Mouse (Mus musculus): Measurements from ENCODE around the gene Tmem203. TPM values are rescaled to one million over a fixed set of nuclear protein-coding genes. Genes with fewer than 3 reads are reported as not detected.
A peak's percentile ranks its signal among the peaks of the same experiment; 100 is the strongest.

The Tmem203 gene
- total RNA-seq (2017) = 6.9 and 16.7 TPM in 2 replicates

DNA sequence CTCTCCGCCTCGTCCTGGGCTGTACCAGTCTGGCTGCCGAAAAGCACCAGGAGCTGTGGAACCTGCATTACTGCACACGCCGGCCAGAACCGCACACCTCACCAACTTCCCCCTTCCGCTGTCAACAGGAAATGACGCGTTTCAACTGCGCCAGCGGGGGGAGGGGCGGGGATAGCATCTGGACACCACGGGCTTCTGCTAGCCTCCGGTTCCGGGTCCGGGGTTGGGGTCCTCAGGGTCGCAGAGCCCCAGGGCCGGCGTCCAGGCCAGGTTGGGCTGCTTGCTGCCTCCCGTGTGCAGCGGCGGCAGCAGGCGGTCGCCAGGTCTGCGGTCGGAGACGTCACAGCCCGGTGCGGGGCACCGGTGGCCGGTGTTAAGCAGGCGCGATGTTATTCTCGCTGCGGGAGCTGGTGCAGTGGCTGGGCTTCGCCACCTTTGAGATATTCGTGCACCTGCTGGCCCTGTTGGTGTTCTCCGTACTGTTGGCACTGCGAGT is at the start of gene Tmem203:
Gene Tmem203, plus strand, starts transcription at position 156 of the 496 bp plus-strand sequence.
- peak; percentile 95 for ATAC-seq (ENCODE audit: extremely low read depth, insufficient number of reproducible peaks, low FRiP score, poor library complexity, severe bottlenecking)

DNA sequence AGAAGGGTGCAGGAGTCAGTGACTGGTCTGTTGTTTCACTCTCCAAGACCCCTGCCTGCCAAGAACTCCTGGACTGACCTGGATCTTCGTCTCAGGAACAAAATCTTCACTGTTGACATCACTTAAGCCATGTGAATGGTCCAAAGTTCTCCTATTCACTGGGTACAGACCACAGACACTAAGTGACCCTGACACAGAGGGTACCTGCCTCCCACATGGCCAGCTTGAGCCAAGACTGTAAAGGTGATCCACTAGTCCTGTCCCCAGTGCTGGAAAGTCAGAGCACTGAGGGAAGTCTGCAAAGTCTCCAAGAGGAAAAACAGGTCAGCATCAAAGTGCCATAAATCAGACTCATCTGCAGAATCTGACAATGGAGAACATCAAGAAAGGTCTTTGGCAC is 47.6 kb upstream of the Tmem203 start:
- ATAC-seq (ENCODE audit: extremely low read depth, insufficient number of reproducible peaks, low FRiP score, poor library complexity, severe bottlenecking) = no peak

DNA sequence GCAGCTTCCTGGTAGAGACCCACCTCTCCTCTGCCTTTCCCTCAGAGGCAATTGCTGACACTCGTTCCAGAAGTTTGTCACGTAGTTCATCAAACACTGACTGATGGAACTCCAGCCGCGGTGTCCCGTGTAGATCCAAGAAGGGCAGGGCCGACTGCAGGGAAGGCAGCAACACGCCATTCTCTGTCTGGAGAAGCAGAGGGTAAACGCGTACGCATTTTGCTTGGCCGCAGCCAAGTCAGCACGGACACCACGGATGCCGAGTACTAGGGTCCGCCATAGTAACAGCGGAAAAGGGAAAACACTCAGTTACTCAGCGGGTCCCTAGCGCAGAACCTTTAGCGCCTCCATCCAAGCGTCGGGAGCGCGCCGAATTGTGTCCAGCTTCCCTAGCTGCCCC is 44.6 kb upstream of the Tmem203 start:
- ATAC-seq (ENCODE audit: extremely low read depth, insufficient number of reproducible peaks, low FRiP score, poor library complexity, severe bottlenecking) = no peak

DNA sequence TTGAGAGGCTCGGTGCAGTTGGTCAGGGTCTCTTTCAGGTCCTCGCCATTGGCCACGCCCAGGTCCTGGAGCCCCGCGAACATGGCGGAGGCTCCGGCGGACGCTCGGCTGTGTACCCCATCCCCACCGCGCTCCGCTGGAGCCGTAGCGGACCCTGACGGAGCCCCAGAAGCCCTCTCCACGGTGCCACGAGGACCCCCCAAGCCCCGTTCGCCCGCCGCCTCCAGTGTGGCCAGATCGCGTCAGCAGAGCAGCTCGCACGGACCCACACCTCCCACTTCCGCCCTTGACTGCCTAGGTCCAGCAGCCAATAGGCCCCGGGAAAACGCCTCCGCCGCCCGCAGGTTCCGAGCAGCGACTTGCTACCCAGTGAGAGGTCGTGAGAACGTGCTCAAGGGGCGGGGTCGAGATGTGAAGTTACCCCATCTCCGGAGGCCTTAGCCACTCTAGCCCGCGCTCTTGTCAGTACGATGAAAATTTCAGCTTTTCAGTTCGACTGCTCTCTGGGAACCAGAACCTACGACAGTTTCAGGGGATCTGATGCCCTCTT is 44.0 kb upstream of the Tmem203 start, which contains the start of gene Nelfb:
Gene Nelfb, minus strand, starts transcription at position 369 of the 550 bp plus-strand sequence.
- ATAC-seq (ENCODE audit: extremely low read depth, insufficient number of reproducible peaks, low FRiP score, poor library complexity, severe bottlenecking) = peak; percentile 93

DNA sequence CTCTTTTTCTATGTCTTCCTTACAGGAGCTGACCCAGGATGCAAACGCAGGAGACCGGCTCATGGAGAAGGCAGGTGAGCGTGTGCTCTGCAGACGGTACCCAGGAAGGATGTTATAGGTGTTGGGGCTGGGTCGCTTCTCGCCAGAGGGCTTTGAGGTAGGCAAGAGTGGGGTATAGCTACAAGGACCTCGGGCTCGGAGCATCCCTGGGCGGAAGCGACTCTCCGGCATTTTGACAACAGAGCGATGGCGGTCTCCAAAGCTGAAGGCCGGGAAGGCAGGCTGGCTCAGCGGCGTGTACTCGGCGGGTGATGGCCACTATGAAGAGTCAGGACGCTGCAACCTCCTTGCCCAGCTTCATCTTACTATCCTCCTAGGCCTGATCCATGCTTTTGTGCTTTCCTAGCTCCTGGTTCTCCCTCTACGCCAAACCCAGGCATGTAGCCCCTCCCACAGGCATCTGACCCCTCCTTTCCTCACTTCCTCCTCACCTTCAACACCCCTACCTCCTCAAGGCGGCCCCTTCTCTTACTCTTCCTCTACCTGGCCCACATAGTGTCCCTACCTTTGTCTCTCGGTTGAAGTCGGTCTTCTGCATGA is 41.9 kb upstream of the Tmem203 start:
- no peak for ATAC-seq (ENCODE audit: extremely low read depth, insufficient number of reproducible peaks, low FRiP score, poor library complexity, severe bottlenecking)

DNA sequence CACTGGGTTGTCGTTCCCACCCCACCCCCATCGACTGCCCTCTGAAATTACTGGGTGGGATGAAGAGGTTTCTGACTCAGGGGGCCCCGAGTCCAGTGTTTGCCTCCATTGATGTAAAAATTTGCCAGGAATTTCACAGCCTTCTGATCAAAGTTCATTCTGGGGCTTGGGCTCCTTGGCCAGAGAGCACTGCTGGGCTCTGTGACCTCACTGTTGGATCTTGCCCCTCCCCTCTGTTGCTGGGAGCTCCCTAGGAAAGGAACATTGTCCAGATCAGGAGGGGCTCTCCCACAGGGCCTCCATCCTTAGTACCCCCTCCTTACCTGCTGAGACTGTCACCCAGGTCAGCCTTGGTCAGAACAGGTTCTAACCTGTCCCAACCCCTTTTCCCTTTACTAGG is 40.8 kb upstream of the Tmem203 start, which contains the start of gene Stpg3:
Gene Stpg3, minus strand, starts transcription at position 194 of the 400 bp plus-strand sequence.
- no peak for ATAC-seq (ENCODE audit: extremely low read depth, insufficient number of reproducible peaks, low FRiP score, poor library complexity, severe bottlenecking)

DNA sequence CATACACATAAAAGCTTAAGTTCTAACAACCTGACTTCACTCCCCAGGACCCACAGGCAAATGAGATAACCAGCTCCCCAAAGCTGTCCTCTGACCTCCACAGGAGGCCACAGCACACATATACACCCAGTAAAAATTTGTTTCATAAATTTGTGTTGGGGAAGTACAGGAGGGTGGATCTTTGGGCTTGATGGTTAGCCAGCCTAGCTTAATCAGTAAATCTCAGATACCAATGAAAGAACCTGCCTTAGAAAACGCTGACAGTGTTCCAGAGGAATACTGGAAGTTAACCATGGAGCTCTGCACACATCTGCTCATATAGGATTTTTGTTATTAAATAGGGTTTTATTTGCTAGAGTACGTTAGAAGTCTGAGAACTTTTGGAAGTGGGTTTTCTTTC is 37.6 kb upstream of the Tmem203 start:
- no peak for ATAC-seq (ENCODE audit: extremely low read depth, insufficient number of reproducible peaks, low FRiP score, poor library complexity, severe bottlenecking)

DNA sequence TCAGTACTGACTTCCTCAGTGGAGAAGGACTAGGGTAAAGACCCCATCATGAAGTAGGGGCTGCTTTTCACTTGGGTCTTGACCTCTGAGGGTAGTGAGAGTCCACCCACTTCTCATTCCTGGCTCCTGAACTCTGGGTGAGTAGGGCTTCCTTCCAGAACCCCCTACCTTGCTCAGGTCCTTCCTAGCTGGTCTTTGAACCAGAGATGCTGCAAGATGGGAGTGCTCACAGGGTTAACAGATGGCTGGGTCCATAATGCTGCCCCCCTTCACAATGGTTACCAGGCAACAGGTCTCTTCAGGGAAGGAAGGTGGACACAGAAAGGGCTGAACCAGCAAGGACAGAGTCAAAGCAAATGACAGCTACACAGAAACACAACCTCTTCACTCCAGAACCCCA is 36.8 kb upstream of the Tmem203 start, which contains the start of gene Fam166a:
Gene Fam166a, plus strand, starts transcription at position 301 of the 400 bp plus-strand sequence.
- ATAC-seq (ENCODE audit: extremely low read depth, insufficient number of reproducible peaks, low FRiP score, poor library complexity, severe bottlenecking) = no peak

DNA sequence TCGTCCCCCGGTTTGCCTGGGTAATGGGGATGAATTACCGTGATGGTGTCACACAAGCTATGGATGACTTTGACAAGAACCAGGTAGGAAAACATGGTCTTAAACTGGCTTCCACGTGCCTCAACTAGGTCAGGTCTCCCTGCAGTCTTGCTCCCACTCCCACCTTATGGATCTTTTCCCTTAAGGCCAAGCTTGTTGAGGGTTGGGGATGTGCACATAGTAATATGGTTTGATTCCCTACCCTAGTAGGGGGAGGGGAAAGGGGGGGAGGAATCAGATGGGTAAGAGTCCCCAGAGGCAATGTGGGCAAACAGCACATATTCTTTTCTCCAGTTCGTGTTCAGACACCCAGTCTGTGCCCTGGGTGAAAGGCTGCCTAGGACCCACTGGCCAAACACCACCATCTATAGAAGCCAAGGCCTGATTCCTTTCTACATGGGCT is 33.9 kb upstream of the Tmem203 start:
- no peak for ATAC-seq (ENCODE audit: extremely low read depth, insufficient number of reproducible peaks, low FRiP score, poor library complexity, severe bottlenecking)

DNA sequence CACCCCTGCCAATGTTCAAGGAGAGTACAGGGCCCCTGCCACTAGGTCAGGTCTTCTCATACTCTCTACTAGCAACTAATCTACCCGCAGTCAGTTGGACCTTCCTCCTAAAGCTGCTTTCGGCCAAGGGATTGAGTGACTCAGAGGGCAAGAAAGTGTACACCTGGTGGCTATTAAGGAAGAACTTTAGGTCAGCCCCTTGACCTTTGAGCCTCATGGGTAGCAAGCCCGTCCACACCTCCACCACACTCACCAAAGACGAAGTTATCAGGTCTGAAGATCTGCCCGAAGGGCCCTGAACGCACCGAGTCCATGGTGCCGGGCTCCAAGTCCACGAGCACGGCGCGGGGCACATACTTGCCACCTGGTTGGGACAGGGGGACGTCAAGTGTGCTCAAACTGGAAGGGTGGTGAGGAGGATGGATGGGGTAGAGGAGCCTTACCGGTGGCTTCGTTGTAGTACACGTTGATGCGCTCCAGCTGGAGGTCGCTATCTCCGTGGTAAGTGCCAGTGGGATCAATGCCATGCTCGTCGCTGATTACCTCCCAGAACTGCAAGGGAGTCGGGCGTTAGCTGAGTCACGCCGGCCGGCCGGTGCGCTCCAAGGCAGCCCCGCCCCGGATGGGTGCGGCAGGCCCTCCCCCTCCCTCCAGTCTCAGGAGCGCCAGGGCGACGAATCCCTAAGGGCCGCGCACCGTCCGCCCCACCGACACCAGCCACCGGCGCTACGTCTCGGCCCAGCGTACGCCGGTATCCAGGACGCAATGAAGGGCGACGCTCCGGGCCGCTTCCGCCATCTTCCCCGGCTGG is 31.4 kb upstream of the Tmem203 start:
- ATAC-seq (ENCODE audit: extremely low read depth, insufficient number of reproducible peaks, low FRiP score, poor library complexity, severe bottlenecking) = peak; percentile 2

DNA sequence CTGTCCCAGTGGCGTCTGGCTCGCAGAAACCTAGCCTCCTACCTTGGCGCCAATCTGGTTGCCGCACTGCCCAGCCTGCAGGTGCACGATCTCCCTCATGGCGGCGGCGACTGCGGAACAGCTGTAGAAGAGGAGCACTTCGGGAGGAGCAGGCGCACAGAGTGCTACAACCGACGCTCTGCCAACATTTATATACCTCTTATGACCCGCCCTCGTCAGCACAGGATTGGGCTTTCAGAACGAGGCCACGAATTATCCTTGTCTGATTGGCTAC is 30.8 kb upstream of the Tmem203 start, which contains the start of gene Tubb4b:
Gene Tubb4b, minus strand, starts transcription at position 211 of the 274 bp plus-strand sequence.
- no peak for ATAC-seq (ENCODE audit: extremely low read depth, insufficient number of reproducible peaks, low FRiP score, poor library complexity, severe bottlenecking)

DNA sequence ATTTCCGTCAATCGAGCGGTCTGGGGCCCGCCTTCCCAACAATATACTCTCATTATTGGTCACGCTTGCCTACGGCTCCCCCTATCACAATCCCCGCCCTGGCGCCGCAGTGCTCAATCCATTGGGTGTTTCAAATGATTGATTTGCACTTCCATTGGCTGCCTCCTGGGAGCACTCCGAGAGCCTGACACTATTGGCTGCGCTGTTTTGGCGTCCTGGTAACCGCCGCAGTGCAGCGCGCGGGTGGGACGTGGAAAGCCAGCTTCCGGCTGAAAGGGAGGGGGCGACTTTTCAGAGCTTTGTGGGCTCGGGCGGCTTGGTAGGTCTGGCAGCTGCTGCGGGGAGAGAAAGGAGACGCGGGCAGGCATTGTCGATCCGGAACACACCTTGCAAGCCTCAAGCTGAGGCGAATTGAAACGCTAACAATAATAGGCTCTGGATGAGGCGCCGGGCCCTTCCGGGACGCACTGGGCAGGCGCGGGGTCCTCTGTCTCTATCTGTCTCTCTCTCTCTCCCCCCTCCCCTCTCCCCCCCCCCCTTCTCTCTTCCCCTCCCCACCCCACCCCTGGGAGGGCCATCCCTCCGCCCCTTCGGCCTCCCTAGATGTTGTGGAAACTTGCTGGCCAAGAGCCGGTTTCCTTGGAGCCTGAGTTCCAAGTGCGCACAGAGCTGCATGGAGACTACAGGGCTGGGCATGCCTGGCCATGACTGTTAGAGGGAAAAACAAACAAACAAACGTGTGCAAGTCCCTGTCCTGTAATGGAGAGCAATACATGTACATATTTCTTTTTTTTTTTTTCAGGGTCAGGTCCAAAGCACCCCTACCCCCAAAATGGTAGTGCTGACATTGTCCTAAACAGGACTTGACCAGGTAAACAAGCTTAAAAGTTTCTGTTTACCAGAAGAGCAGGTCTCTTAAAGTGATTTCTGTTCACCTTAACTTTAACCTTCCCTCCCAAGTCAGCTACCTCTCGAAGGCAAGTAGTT is 30.2 kb upstream of the Tmem203 start:
- peak; percentile 80 for ATAC-seq (ENCODE audit: extremely low read depth, insufficient number of reproducible peaks, low FRiP score, poor library complexity, severe bottlenecking)

DNA sequence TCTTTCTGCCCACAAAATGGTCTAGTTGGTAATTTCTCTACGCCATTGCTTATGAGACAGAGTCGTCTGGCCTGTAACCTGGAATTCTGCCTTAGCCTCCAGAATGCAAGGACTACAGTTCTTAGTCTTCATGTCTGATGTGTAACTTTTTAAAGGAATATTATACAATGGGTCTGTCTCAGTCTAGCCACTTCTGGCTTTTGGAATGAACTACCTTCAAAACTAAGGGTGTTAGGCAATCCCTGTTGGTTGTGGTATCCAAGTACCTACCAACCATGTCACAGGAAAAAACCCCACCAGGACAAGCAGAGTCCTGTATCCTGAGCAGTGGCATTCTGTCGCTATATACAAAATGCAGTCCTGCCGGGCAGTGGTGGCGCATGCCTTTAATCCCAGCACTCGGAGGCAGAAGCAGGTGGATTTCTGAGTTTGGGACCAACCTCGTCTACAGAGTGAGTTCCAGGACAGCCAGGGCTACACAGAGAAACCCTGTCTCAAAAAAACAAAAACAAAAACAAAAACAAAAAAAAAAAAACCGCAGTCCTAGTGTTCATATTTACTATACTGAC is 29.3 kb upstream of the Tmem203 start:
- no peak for ATAC-seq (ENCODE audit: extremely low read depth, insufficient number of reproducible peaks, low FRiP score, poor library complexity, severe bottlenecking)

DNA sequence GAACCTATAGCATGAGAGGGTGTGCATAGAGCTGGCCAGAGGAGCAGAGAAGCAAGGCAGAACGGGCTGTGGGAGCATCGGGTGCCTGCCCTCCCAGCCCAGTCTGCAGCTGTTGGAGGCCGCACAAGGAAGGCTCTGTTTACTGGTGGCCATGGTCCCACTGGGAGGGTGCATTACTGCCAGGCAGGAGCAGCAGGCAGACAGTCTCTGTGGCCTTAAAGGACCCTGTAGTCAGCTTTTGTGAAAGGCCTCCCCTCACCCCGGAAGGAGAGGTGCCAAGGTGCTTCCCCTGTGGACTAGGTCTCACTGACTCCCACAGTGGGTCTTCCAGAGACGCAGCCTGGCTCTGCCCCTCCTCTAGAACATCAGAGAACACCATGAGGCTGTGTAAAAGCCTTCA is 28.4 kb upstream of the Tmem203 start:
- no peak for ATAC-seq (ENCODE audit: extremely low read depth, insufficient number of reproducible peaks, low FRiP score, poor library complexity, severe bottlenecking)

DNA sequence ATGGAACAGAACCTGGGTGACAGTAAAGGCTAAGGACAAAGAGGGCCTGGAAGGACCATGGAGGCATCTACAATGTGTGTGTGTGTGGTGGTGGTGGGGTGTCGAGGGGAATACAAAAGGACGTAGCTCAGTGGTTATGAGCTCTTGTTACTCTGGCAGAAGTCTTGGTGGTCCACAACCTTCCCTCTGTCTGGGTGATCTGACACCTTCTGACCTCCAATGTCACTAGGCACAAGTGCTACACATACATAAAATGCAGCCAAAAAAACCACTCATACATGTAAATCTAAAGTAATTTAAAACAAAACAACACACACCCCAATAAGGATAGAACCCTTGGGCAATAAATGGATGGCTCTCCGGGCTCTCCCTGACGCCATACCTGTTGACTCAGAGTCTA is 27.8 kb upstream of the Tmem203 start:
- ATAC-seq (ENCODE audit: extremely low read depth, insufficient number of reproducible peaks, low FRiP score, poor library complexity, severe bottlenecking) = no peak

DNA sequence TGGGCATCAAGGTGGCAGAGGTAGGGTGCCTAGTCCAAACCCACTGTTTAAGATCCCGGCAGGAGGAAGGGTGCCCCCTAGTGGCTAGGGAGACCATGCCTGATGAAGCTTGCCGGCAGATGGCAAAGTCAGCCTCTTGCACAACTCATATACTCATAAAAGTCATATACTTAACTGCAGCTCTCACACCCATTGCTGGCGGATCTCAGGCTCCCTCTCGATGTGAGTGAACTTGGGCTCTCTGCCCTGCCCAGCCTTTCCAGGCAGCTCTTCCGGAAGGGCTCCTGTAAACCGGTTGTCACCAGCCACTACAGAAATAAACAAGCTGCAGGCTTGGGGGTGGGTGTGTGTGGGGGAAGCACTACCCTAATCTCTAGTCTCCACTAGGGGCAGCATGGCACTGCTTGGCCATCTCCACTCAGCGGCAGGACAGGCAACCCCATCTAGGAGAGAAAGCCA is 26.8 kb upstream of the Tmem203 start:
- ATAC-seq (ENCODE audit: extremely low read depth, insufficient number of reproducible peaks, low FRiP score, poor library complexity, severe bottlenecking) = peak; percentile 47

DNA sequence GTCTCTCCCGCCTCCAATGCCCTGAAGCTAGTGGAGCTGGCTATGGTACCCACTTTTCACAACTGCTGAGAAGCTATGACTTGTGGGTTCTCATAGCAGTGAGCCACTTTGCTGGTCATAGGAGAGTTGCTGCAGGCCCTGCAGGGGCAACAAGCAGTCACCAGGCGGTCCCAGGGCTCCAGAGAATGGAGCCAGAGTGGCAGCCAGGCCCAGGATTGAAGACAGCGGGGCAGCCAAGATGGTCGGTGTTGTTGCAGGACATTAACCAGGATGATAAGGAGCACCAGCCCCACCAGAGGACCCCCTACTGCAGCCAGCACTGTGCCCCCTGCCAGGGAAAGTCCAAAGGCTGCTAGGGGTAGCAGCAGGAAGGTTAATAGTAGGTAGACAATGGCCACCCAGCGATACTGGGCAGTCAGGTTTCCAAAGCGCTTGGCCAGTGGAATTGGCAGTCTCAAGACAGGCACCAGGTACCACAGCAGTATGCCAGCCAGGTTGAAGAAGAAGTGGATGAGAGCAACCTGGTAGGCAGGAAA is 26.2 kb upstream of the Tmem203 start:
- no peak for ATAC-seq (ENCODE audit: extremely low read depth, insufficient number of reproducible peaks, low FRiP score, poor library complexity, severe bottlenecking)

DNA sequence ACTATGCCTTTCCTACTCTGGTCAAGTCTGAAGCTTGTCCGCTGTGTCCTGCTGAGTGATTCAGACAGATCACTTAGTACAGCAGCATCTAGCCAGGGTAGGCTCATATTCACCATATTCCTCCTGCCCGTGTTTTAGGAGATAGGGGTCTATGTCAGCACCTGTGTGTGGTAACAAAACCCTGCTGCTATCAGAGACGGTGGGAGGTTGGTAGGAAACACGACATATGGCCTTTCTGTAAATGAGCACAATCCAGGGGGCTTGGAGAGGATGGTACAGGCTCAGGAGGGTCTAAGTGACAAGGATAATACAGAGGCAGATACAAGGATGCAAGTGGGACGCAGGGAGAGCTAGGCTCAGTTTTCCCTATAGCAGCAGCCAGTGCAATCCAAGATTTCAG is 25.7 kb upstream of the Tmem203 start:
- no peak for ATAC-seq (ENCODE audit: extremely low read depth, insufficient number of reproducible peaks, low FRiP score, poor library complexity, severe bottlenecking)

Measured in neutrophil, adult 5-6 weeks (primary cell).